Mouse (Mus musculus) spleen, adult 2 months (tissue): ENCODE data around the gene Olfr457.

ENCODE experiments used
- CTCF ChIP-seq: fragments of 200-500 bp; IDR thresholded peaks from 2 replicates; pipeline ENCODE4 v1.5.1; 2011; ENCODE audit warnings: mild to moderate bottlenecking, inconsistent platforms; ENCODE audit not compliant: insufficient read depth, insufficient read length, insufficient replicate concordance; ENCODE audit errors: extremely low read depth
- POLR2A ChIP-seq: fragments of 200-500 bp; IDR thresholded peaks from 2 replicates; pipeline ENCODE4 v1.6.1; 2011; ENCODE audit warnings: low read depth, low read length, inconsistent platforms

- no peak for TF ChIP-seq CTCF
- TF ChIP-seq POLR2A, result no peak
These were observed 11.0 kb upstream of the Olfr457 start, which contains the start of gene Olfr456 for GRCm38 (mm10) chr6:42487114-42487513.
